Mouse (Mus musculus): ENCODE results near the gene Ltbp1.

DNA sequence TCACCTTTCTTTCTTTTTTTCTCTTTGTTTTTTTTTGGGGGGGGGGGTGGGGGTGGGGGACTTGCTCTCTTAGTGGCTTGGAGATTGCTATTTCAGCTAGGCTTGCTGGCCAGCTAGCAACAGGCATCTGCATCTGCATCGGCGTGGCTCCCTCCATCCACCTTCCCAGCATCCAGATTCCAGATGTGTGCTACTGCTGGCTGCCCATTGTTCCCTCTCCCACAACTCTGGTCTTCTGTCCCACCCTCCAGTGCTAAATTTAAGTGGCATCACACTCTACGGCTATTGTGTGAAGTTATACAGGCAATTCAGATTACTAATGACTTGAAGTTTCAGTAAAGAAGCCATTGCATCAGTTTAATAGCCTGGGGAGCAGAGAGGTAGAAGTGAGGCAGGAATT lies 10.1 kb upstream of the Ltbp1 start:
- TF ChIP-seq POLR2A (IDR thresholded peaks at IDR 0.05; ENCODE audit: borderline replicate concordance, extremely low read depth, low read depth, low read length) (no peak), CTCF (IDR thresholded peaks at IDR 0.05; ENCODE audit: insufficient read depth, low read length) (no peak)
